Mouse (Mus musculus) myocyte (in vitro differentiated cells): ENCODE measurements around the gene Tmem200a.

ENCODE experiments used
- E2F4 ChIP-seq: IDR thresholded peaks from one replicate; pipeline ENCODE4 v1.6.1; 2011; ENCODE audit warnings: mild to moderate bottlenecking, control low read depth, moderate library complexity; ENCODE audit not compliant: insufficient read depth
- MAX ChIP-seq: IDR thresholded peaks from one replicate; pipeline ENCODE4 v1.6.1; 2011; ENCODE audit warnings: low read depth, mild to moderate bottlenecking, control low read depth
- POLR2A ChIP-seq: IDR thresholded peaks from one replicate; pipeline ENCODE4 v1.6.1; 2011; ENCODE audit warnings: low read depth, mild to moderate bottlenecking, control low read depth, moderate library complexity; ENCODE audit not compliant: insufficient read length
- POLR2AphosphoS2 ChIP-seq: IDR thresholded peaks from one replicate; pipeline ENCODE4 v1.6.1; 2011; ENCODE audit warnings: low read depth, control low read depth; ENCODE audit not compliant: insufficient read length
- REST ChIP-seq: IDR thresholded peaks from one replicate; pipeline ENCODE4 v1.6.1; 2011; ENCODE audit warnings: mild to moderate bottlenecking, control low read depth, moderate library complexity; ENCODE audit not compliant: insufficient read depth, insufficient read length
- TCF12 ChIP-seq: IDR thresholded peaks from one replicate; pipeline ENCODE4 v1.6.1; 2011; ENCODE audit warnings: mild to moderate bottlenecking, control low read depth; ENCODE audit not compliant: poor library complexity, insufficient read depth, severe bottlenecking

- TF ChIP-seq MAX: no peak
- no peak for TF ChIP-seq TCF12
- TF ChIP-seq POLR2AphosphoS2: no peak
- TF ChIP-seq REST: no peak
- no peak for TF ChIP-seq POLR2A
- TF ChIP-seq E2F4: no peak
Observed at GRCm38 (mm10) chr10:26071986-26072385, 6.9 kb downstream of the Tmem200a start.
